Comparison of ENCODE assay signal across 27 mouse cellular contexts in genomic region chr2:121299471-121299870, GRCm38 (mm10). TPM values are rescaled to one million over a fixed set of nuclear protein-coding genes. Genes with fewer than 3 reads are reported as not detected.
DNase-seq lines count a peak whose midpoint lies in the region; ATAC-seq and TF ChIP-seq lines count a peak whose summit lies in the region.
"Had no signal": no experiment of that assay in that cellular context is flagged by ENCODE, and none has a peak within 500 bp of the region (broad histone marks: within the 10 kb centered on the region; RNA-seq: fewer than 3 reads in every experiment).

No protein-coding gene starts in this region.

- H3K4me2 ChIP-seq in midbrain, embryonic 11.5 days: no peak overlapping the region
- H3K4me2 ChIP-seq in midbrain, embryonic 15.5 days: no peak overlapping the region
- H3K4me2 ChIP-seq in hindbrain, embryonic 12.5 days (replicated peaks): no peak overlapping the region
- H3K4me2 ChIP-seq: embryonic facial prominence, embryonic 13.5 days; forebrain, embryonic 12.5 days; forebrain, embryonic 15.5 days; heart, embryonic 13.5 days; intestine, embryonic 15.5 days had no signal

- no peak overlapping the region for H3K27ac ChIP-seq in midbrain, embryonic 11.5 days (ENCODE audit: low read depth, low read length)
- H3K27ac ChIP-seq in midbrain, embryonic 15.5 days: no peak overlapping the region
- H3K27ac ChIP-seq in olfactory bulb, adult 2 months (ENCODE audit: insufficient read depth, low read depth, low read length): no peak overlapping the region
- H3K27ac ChIP-seq in hindbrain, embryonic 12.5 days: no peak overlapping the region
- H3K27ac ChIP-seq: embryonic facial prominence, embryonic 10.5 days; embryonic facial prominence, embryonic 13.5 days; forebrain, embryonic 12.5 days; forebrain, embryonic 15.5 days; heart, embryonic 13.5 days; intestine, embryonic 15.5 days had no signal

- no peak for ATAC-seq in cerebellum, adult (ENCODE audit: insufficient number of reproducible peaks, low FRiP score, low TSS enrichment)
- ATAC-seq in midbrain, embryonic 11.5 days (ENCODE audit: low FRiP score): no peak
- ATAC-seq in midbrain, embryonic 15.5 days (replicated peaks): no peak
- no peak for ATAC-seq in hindbrain, embryonic 12.5 days (ENCODE audit: low FRiP score)
- ATAC-seq: forebrain, embryonic 15.5 days; hindbrain, embryonic 16.5 days; intestine, embryonic 15.5 days had no signal

- no peak overlapping the region for H3K4me3 ChIP-seq in midbrain, embryonic 11.5 days (ENCODE audit: low read depth, low read length)
- no peak overlapping the region for H3K4me3 ChIP-seq in midbrain, embryonic 15.5 days
- H3K4me3 ChIP-seq in olfactory bulb, adult 2 months (ENCODE audit: insufficient read depth, low read depth, low read length): no peak overlapping the region
- no peak overlapping the region for H3K4me3 ChIP-seq in hindbrain, embryonic 12.5 days
- H3K4me3 ChIP-seq: embryonic facial prominence, embryonic 10.5 days; embryonic facial prominence, embryonic 13.5 days; erythroblast, embryonic 14.5 days; forebrain, embryonic 12.5 days; forebrain, embryonic 15.5 days; heart, embryonic 13.5 days; intestine, embryonic 15.5 days had no signal

- peaks cover 22% of the 10 kb centered on the region for H3K36me3 ChIP-seq in midbrain, embryonic 11.5 days (ENCODE audit: control insufficient read depth, insufficient read depth, low read length)
- peaks cover 37% of the 10 kb centered on the region for H3K36me3 ChIP-seq in midbrain, embryonic 15.5 days (replicated peaks)
- H3K36me3 ChIP-seq in hindbrain, embryonic 12.5 days: peaks cover 56% of the 10 kb centered on the region

- H3K4me1 ChIP-seq in midbrain, embryonic 11.5 days (ENCODE audit: control insufficient read depth, insufficient read depth, low read length): peaks cover 38% of the 10 kb centered on the region
- peaks cover 38% of the 10 kb centered on the region for H3K4me1 ChIP-seq in midbrain, embryonic 15.5 days
- H3K4me1 ChIP-seq in olfactory bulb, adult 2 months (ENCODE audit: control insufficient read depth, insufficient read depth, low read length): peaks cover 65% of the 10 kb centered on the region
- peaks cover 38% of the 10 kb centered on the region for H3K4me1 ChIP-seq in hindbrain, embryonic 12.5 days

- peak; percentile 65 for DNase-seq in cerebellum, adult 11-12 months
- no peak for DNase-seq in cerebellum, postnatal 36 days
- peak; percentile 64 for DNase-seq in cerebellum, adult 9-11 months
- peak; percentile 61 for DNase-seq in midbrain, embryonic 11.5 days (ENCODE audit: low spot score, missing footprints)
- DNase-seq: adrenal gland, adult 2 months; adrenal gland, postnatal 14 days; B cell, adult 2 months; embryo, embryonic 11 days; gastrocnemius, postnatal 25 days; heart, adult 18-20 months; heart, postnatal 14 days; heart, postnatal 4 days; kidney, adult 11 months; kidney, adult 8-10 months had no signal

- TF ChIP-seq POLR2A in olfactory bulb, adult 2 months (IDR thresholded peaks at IDR 0.05; ENCODE audit: insufficient read depth, low read depth, low read length): 0 out of 2 replicates have a peak, but pooled peaks have one; percentile 6

- 93% methylated on average over 17 of the region's 17 CpGs for WGBS in midbrain, embryonic 11.5 days
- 91% methylated on average over 17 of the region's 17 CpGs for WGBS in midbrain, embryonic 15.5 days
- WGBS in olfactory bulb, adult 2 months: 85% methylated on average over 17 of the region's 17 CpGs
- 86% methylated on average over 17 of the region's 17 CpGs for WGBS in hindbrain, embryonic 12.5 days

- H3K27me3 ChIP-seq in midbrain, embryonic 11.5 days (ENCODE audit: control insufficient read depth, insufficient read depth, low read length): no peaks in the 10 kb centered on the region
- no peaks in the 10 kb centered on the region for H3K27me3 ChIP-seq in midbrain, embryonic 15.5 days (replicated peaks)
- H3K27me3 ChIP-seq in hindbrain, embryonic 12.5 days: no peaks in the 10 kb centered on the region
- H3K27me3 ChIP-seq: CH12.LX; forebrain, embryonic 15.5 days had no signal

- no peaks in the 10 kb centered on the region for H3K9me3 ChIP-seq in midbrain, embryonic 11.5 days (ENCODE audit: control insufficient read depth, low read length)
- no peaks in the 10 kb centered on the region for H3K9me3 ChIP-seq in midbrain, embryonic 15.5 days
- no peaks in the 10 kb centered on the region for H3K9me3 ChIP-seq in hindbrain, embryonic 12.5 days (replicated peaks)
- H3K9me3 ChIP-seq: embryonic facial prominence, embryonic 10.5 days; embryonic facial prominence, embryonic 13.5 days; forebrain, embryonic 12.5 days; forebrain, embryonic 15.5 days; heart, embryonic 13.5 days; intestine, embryonic 15.5 days had no signal

- no peak overlapping the region for H3K9ac ChIP-seq in midbrain, embryonic 11.5 days (ENCODE audit: low read length)
- no peak overlapping the region for H3K9ac ChIP-seq in midbrain, embryonic 15.5 days
- H3K9ac ChIP-seq in hindbrain, embryonic 12.5 days: no peak overlapping the region
- H3K9ac ChIP-seq: embryonic facial prominence, embryonic 13.5 days; forebrain, embryonic 12.5 days; forebrain, embryonic 15.5 days; heart, embryonic 13.5 days; intestine, embryonic 15.5 days had no signal

- TF ChIP-seq CTCF in olfactory bulb, adult 2 months (IDR thresholded peaks at IDR 0.05; ENCODE audit: insufficient read depth, low read depth, low read length): no peak

RNA-seq across cellular contexts. Expression of gene Map1a, which starts 10.1 kb away (rescaled TPM):
- polyA plus RNA-seq in midbrain, embryonic 11.5 days (2014; fragmentation: Nextera tagmentation; extraction: Ambion mirVana): 11.2 and 14.3 TPM in 2 replicates
- polyA plus RNA-seq in midbrain, embryonic 15.5 days (2015; fragmentation: Nextera tagmentation; extraction: Ambion mirVana): 22.5 and 27.1 TPM in 2 replicates
- polyA plus RNA-seq in olfactory bulb, adult 2 months (2012; ENCODE audit: insufficient read depth, insufficient read length, low replicate concordance, missing spikeins): 93.5 and 210 TPM in 2 replicates
- polyA plus RNA-seq in hindbrain, embryonic 12.5 days (2016; fragmentation: Nextera tagmentation; extraction: Ambion mirVana): 10.4 and 14.6 TPM in 2 replicates

RNA-seq across cellular contexts. Expression of gene Trp53bp1, which starts 28.3 kb away (rescaled TPM):
- polyA plus RNA-seq in midbrain, embryonic 11.5 days (2014; fragmentation: Nextera tagmentation; extraction: Ambion mirVana): 132 and 138 TPM in 2 replicates
- 186 and 214 TPM in 2 replicates for polyA plus RNA-seq in midbrain, embryonic 15.5 days (2015; fragmentation: Nextera tagmentation; extraction: Ambion mirVana)
- 272 TPM in 1 of 2 replicates, not detected in the other for polyA plus RNA-seq in olfactory bulb, adult 2 months (2012; ENCODE audit: insufficient read depth, insufficient read length, low replicate concordance, missing spikeins)
- 207 and 211 TPM in 2 replicates for polyA plus RNA-seq in hindbrain, embryonic 12.5 days (2016; fragmentation: Nextera tagmentation; extraction: Ambion mirVana)

RNA-seq across cellular contexts. Expression of gene Ppip5k1, which starts 55.7 kb away (rescaled TPM):
- polyA plus RNA-seq in midbrain, embryonic 11.5 days (2014; fragmentation: Nextera tagmentation; extraction: Ambion mirVana): 10.3 and 11.2 TPM in 2 replicates
- 20.6 and 21.6 TPM in 2 replicates for polyA plus RNA-seq in midbrain, embryonic 15.5 days (2015; fragmentation: Nextera tagmentation; extraction: Ambion mirVana)
- polyA plus RNA-seq in olfactory bulb, adult 2 months (2012; ENCODE audit: insufficient read depth, insufficient read length, low replicate concordance, missing spikeins): 355 TPM in 1 of 2 replicates, not detected in the other
- polyA plus RNA-seq in hindbrain, embryonic 12.5 days (2016; fragmentation: Nextera tagmentation; extraction: Ambion mirVana): 15.4 and 15.6 TPM in 2 replicates

RNA-seq across cellular contexts. Expression of gene Ckmt1, which starts 58.0 kb away (rescaled TPM):
- 3.8 and 4.1 TPM in 2 replicates for polyA plus RNA-seq in midbrain, embryonic 11.5 days (2014; fragmentation: Nextera tagmentation; extraction: Ambion mirVana)
- 70.6 and 75.6 TPM in 2 replicates for polyA plus RNA-seq in midbrain, embryonic 15.5 days (2015; fragmentation: Nextera tagmentation; extraction: Ambion mirVana)
- polyA plus RNA-seq in olfactory bulb, adult 2 months (2012; ENCODE audit: insufficient read depth, insufficient read length, low replicate concordance, missing spikeins): not detected in 2 replicates
- polyA plus RNA-seq in hindbrain, embryonic 12.5 days (2016; fragmentation: Nextera tagmentation; extraction: Ambion mirVana): 15.4 and 19.5 TPM in 2 replicates
- polyA plus RNA-seq: erythroblast, embryonic 14.5 days had no signal

Comparison
In these comparisons a context has a peak if more than half of its experiments do, and no peak if none do; other contexts are left out.
1. DNase-seq: peak in cerebellum, adult 11-12 months (single experiment), cerebellum, adult 9-11 months (single experiment) and midbrain, embryonic 11.5 days (single experiment); none in cerebellum, postnatal 36 days (0 of 2).